Mouse (Mus musculus) gastrocnemius, postnatal 10 days (tissue): ENCODE data around the gene Dnajc24. TPM values are rescaled to one million over a fixed set of nuclear protein-coding genes. Genes with fewer than 3 reads are reported as not detected.

Source experiments
- DNase-seq: peaks from one replicate; pipeline ENCODE4 v3.0.0; 2021; ENCODE audit warnings: mixed read lengths
- long read RNA-seq, 2 experiments: library from polyadenylated mRNA; stranded (forward); transcript quantifications; one replicate each; pipeline ENCODE4 v2.0.0; 2021
- microRNA-seq, 2 experiments: library from miRNA; unstranded; fragments of <30 nt; microRNA quantifications; one replicate each; pipeline ENCODE4 v1.2.0; 2021
- total RNA-seq, 2 experiments: library from RNA; stranded (reverse); gene quantifications; 2 replicates each; pipeline ENCODE4 v1.2.3; 2021

Dnajc24 gene
- 10 to 100 TPM; 10.4 to 12.1 TPM for total RNA-seq
- long read RNA-seq, experiment 1, transcript Dnajc24-201 (5 exons, 1,197 nt) = major isoform, 8 of 14 reads
- long read RNA-seq, experiment 1, partial matches to known transcripts = 0 of 14 reads
- long read RNA-seq, experiment 1, other reads (novel, unspliced or antisense) = 4 of 14 reads
- long read RNA-seq, experiment 2, transcript Dnajc24-201 (5 exons, 1,197 nt) = major isoform, 9 of 10 reads
- long read RNA-seq, experiment 2, partial matches to known transcripts = 0 of 10 reads
- long read RNA-seq, experiment 2, other reads (novel, unspliced or antisense) = 1 of 10 reads

- peak; percentile 82 for DNase-seq
These were observed at the start of gene Dnajc24 for GRCm38 (mm10) chr2:106002835-106003739. TSS of gene Dnajc24 (minus strand) at chr2:106003549.

DNA sequence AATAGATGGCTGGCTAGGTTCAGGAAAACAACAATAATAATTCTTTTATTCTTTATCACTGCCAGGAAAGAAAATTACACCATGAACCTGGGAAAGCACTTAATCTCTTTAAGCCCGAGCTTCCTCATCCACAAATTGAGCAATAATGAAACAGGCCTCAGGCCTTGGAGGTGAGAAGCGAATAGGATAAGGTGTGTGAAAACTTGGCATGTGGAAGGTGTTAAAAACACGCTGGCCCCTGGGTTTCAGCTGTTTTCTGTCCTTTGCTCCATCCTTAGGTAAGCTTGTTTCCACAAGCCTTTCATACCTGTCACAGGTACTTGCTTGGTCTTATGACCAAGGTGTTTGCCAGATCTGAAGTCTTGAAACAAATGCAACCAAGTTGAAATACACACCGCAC, 43.3 kb upstream of the Dnajc24 start:
- DNase-seq = no peak

GRCm38 (mm10) chr2:106042495-106042894, 39.1 kb upstream of the Dnajc24 start:
- no peak for DNase-seq

- DNase-seq = no peak
These were observed 38.6 kb upstream of the Dnajc24 start for GRCm38 (mm10) chr2:106041961-106042360.

DNA sequence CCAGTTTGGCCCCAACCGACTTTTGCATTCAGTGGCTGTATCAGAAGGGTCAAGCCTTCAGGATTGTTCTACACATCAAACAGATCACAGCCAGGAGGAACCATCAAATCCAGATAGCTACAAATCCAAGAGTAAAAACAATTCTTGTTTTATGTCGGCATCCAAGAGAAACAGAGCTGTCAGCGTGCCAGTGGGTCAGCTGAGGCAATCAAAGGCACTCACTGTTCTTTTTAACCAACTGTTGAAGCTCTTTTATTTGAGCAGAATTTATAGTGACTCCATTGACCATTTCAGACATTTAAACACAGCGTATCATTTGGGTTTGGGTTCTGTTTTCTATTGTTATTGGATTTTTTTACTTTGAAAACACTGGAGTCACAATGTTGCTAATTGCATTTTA, 34.9 kb upstream of the Dnajc24 start:
- no peak for DNase-seq

DNA sequence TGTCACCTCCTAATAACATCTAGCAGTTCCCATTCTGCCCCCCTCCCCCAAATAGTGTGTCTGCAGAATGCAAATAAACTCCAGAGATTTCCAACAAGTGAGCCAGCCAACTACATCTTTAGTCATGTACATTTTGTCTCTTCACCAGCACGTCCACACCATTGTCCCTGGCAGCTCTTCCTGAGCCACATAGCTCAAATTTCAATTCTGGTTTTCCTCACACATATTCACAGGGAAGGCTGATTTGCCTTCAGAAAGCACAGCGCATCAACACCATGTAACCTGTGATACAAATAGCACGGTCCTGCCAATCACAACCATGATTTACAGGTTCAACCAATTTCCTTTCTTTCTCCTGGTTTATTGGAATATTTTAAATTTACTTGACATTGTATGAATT, 21.5 kb upstream of the Dnajc24 start:
- no peak for DNase-seq

DNA sequence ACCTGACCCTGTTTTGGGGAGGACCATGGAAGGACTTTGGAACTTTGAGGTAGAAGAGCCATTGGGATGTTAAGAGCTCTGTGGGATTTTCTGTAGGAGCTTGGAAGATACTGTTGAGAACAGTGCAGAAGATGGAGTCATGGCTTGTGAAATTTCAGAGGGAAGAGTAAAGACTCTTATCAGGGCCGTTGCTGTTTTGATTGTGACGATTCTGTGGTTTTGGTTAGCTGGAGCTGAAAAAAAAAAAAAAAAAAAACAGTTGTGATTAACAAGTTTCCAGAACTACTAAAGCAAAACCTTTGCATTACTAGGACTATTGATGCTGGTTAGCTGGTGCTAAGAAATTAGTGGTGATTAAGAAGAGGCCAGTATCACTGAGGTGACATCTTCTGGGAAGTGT, 5.1 kb upstream of the Dnajc24 start:
- DNase-seq = no peak

DNA sequence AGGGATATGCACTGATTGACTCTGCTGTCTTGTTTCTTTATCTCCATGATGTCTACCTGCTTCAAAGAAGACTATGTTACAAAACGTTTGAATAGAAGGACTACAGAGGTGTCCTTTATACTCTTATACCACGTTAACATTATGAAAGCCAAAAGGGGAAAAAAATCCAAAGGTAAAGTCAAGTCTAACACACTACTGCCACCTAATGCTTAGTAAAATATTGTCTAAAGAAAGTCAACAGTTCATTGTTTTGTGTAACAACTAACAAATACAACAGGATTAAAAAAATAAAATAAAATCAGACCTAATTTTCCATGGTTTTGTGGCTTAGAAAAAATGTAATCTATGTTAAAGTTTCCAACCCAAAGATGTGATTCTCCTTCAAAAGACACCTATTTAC, 15.3 kb downstream of the Dnajc24 start:
- DNase-seq = no peak

- DNase-seq = no peak
These were observed 16.2 kb downstream of the Dnajc24 start for GRCm38 (mm10) chr2:105987131-105987530.

GRCm38 (mm10) chr2:105985206-105985605, 18.1 kb downstream of the Dnajc24 start:
- DNase-seq = no peak

- no peak for DNase-seq
These were observed 25.3 kb downstream of the Dnajc24 start for GRCm38 (mm10) chr2:105978065-105978464.

DNA sequence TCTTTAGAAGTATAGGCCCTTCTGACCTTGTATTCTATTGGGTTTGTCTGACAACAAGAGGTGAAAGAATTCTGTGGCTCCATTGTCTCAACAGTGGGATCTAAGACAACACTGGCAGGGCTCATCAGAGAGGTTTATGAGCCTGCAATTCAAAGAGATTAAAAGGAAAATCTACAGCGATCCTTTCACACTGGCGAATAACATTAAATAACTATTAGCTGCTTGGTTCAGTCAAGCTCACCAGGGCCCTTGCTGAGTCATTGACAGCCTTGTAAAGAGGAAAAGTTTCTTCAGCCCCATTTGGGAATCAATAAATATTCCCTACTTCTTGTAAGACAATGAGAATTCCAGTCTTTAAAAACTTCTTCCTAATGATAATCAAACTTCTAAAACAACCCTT, 29.4 kb downstream of the Dnajc24 start:
- no peak for DNase-seq

GRCm38 (mm10) chr2:105963447-105963846, 39.9 kb downstream of the Dnajc24 start:
- no peak for DNase-seq

GRCm38 (mm10) chr2:105953862-105954261, 49.5 kb downstream of the Dnajc24 start:
- no peak for DNase-seq

DNA sequence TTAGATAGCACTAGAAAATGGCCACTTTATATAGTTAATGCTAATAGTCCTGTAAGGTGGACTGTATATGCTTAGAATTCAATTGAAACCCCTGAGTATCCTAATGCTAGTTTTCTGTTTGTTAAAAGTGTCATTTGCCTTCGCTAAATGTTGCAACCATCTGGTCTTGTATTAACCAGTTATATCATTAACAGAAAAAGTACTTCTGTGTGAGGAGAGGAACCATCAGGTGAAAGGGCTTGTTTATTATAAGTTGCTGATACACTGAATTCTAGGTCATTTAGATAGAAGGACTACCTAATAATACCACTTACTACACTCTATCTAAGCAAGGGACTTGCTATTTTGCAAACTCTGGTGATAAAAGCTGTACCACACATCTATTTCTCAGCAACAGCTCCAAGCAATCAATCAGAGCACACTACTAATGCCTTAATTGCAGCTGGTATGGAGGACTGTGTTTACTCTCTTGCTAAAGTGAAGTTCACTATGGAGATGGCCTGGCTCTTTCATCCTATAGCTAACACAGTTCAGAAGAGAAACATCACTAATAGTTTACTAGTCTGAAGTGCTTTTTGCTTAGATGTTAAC, 51.9 kb downstream of the Dnajc24 start:
- DNase-seq = no peak

DNA sequence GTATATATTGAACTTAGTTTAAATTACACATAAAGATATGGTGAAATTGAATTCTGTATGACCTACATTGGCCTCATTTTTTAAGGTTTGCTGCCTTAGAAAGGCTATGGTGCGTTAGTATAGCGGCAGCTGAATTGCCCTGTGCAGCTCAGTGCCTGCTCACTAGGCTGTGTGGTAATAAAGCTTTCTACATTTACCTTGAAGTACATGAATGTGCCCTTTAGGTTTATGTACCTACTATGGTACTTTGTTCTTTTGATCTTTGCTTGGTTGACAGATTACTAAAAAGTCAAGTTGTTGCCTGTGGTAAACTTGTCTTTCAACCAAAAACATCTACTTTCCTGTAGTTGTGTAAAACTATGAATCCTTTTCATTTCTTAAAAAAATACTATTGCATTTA, 53.2 kb downstream of the Dnajc24 start:
- no peak for DNase-seq

DNA sequence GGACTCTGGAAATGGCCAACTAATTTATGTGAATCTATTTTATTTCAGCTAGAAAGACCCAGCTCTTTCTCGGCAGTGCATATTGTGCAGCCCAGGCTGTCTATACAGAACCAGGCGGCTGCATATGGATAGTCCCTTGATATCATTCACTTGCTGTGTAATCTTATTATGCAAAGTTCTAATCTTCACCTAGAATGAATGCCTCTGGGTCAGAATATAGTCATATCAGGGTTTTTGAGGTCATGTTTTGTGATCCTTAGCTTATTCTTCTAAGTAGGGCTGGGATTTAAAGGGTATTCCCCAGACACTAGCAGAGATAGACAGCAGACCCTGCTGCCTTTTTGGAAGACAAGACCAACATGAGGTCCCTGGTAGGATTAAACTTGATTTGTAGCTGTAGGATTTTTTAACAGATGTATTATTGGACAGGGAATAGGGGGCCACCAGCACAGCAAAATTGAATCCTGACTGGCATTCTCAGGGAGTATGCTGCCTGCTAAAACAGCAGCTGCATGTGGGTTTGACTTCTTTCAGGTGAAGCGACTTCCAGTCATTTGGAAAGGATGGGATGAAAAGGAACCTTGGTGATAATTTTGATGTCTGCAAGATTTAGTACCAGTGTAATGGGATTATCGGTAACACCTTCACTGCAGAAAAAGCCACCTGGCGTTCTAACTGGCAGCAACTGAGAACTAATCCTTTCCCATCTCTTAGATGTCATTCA, 85.6 kb downstream of the Dnajc24 start:
- no peak for DNase-seq

Small RNAs within 50 kb of the gene (microRNA-seq; reads per million reads assigned to microRNA genes)
- gene Gm22002 = 0 reads per million in 2 experiments

Other genes starting within 250 kb of the Dnajc24 start
- gene Elp4, start 99.0 kb downstream of the Dnajc24 start, total RNA-seq = 10 to 100 TPM; 12.5 to 14.1 TPM
- gene Immp1l, start 98.9 kb downstream of the Dnajc24 start, total RNA-seq = 10 to 100 TPM; 47.6 to 48.1 TPM